Comparison of ENCODE assay signal across 29 mouse cellular contexts in the genomic region with DNA sequence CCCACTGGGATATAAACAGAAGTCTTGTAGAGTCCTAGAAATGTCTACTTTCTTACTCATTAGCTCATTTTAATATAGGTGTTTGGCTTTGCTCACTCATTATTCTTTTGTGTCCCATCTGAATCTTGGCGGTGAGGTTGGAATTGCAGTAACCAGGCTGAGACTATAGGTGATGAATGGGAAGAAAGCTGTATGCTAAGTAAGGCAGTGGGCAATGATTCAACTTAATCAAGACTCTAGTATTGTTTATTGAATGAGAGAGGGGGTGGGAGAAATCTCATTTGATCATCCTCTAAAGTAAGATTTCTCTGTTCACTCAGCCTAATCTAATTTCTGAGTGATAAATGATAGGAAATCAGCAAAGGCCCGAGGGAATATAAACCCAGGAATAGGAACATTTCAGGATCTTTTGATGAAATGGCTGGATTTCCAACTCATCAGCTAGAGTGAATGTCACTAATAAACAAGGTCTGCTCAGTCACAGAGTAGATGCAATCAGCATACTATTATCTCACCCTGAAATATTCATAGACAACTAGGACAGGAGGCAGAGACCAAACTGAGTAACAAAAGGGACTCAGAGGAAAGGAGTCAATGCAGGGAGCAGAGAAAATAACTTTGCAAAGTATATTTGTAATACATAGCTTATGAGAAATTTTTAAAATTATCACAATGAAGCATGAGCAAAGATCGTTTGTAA.
DNase-seq lines count a peak whose midpoint lies in the region; ATAC-seq and TF ChIP-seq lines count a peak whose summit lies in the region.
"Had no signal": no experiment of that assay in that cellular context is flagged by ENCODE, and none has a peak within 500 bp of the region (broad histone marks: within the 10 kb centered on the region; RNA-seq: fewer than 3 reads in every experiment).

No protein-coding gene starts in this region.

- no peaks in the 10 kb centered on the region for H3K9me3 ChIP-seq in hindbrain, embryonic 13.5 days
- no peaks in the 10 kb centered on the region for H3K9me3 ChIP-seq in hindbrain, postnatal 0 days (ENCODE audit: low read length)
- H3K9me3 ChIP-seq in neural tube, embryonic 12.5 days = no peaks in the 10 kb centered on the region
- no peaks in the 10 kb centered on the region for H3K9me3 ChIP-seq in neural tube, embryonic 15.5 days (replicated peaks)
- no peaks in the 10 kb centered on the region for H3K9me3 ChIP-seq in forebrain, embryonic 16.5 days (ENCODE audit: control insufficient read depth, low read length)
- H3K9me3 ChIP-seq: heart, embryonic 10.5 days; heart, embryonic 15.5 days; limb, embryonic 10.5 days; limb, embryonic 15.5 days; liver, embryonic 13.5 days; megakaryocyte, embryonic 14.5 days had no signal

- H3K36me3 ChIP-seq in hindbrain, embryonic 13.5 days = no peaks in the 10 kb centered on the region
- no peaks in the 10 kb centered on the region for H3K36me3 ChIP-seq in hindbrain, postnatal 0 days (ENCODE audit: insufficient read depth, low read length)
- no peaks in the 10 kb centered on the region for H3K36me3 ChIP-seq in neural tube, embryonic 12.5 days
- H3K36me3 ChIP-seq in neural tube, embryonic 15.5 days = no peaks in the 10 kb centered on the region
- no peaks in the 10 kb centered on the region for H3K36me3 ChIP-seq in forebrain, embryonic 16.5 days (ENCODE audit: control insufficient read depth, insufficient read depth)
- H3K36me3 ChIP-seq: heart, embryonic 10.5 days; heart, embryonic 15.5 days; limb, embryonic 10.5 days; limb, embryonic 15.5 days; liver, embryonic 13.5 days had no signal

- no peaks in the 10 kb centered on the region; the same call in 1 of the 2 replicates for H3K4me1 ChIP-seq in hindbrain, embryonic 13.5 days (replicated peaks)
- no peaks in the 10 kb centered on the region for H3K4me1 ChIP-seq in hindbrain, postnatal 0 days (ENCODE audit: insufficient read depth, low read length)
- H3K4me1 ChIP-seq in neural tube, embryonic 12.5 days = no peaks in the 10 kb centered on the region
- H3K4me1 ChIP-seq in neural tube, embryonic 15.5 days = no peaks in the 10 kb centered on the region
- no peaks in the 10 kb centered on the region for H3K4me1 ChIP-seq in forebrain, embryonic 16.5 days (replicated peaks; ENCODE audit: control insufficient read depth, insufficient read depth, low read length)
- H3K4me1 ChIP-seq: heart, embryonic 10.5 days; heart, embryonic 15.5 days; limb, embryonic 10.5 days; limb, embryonic 15.5 days; liver, embryonic 13.5 days; megakaryocyte, embryonic 14.5 days had no signal

- H3K27ac ChIP-seq in hindbrain, embryonic 13.5 days = no peak overlapping the region
- H3K27ac ChIP-seq in hindbrain, postnatal 0 days = no peak overlapping the region
- no peak overlapping the region for H3K27ac ChIP-seq in neural tube, embryonic 12.5 days
- no peak overlapping the region for H3K27ac ChIP-seq in neural tube, embryonic 15.5 days (replicated peaks)
- H3K27ac ChIP-seq in forebrain, embryonic 16.5 days (ENCODE audit: low read length) = no peak overlapping the region
- H3K27ac ChIP-seq: heart, embryonic 10.5 days; heart, embryonic 15.5 days; limb, embryonic 10.5 days; limb, embryonic 15.5 days; liver, embryonic 13.5 days had no signal

- no peak for DNase-seq in hindbrain, postnatal 0 days (ENCODE audit: low spot score)
- DNase-seq in testis, postnatal 14 days (ENCODE audit: low spot score) = no peak
- DNase-seq: adrenal gland, adult 2 months; adrenal gland, postnatal 36 days; B cell, adult 2 months; cerebellum, adult 2 months; cerebellum, postnatal 14 days; gastrocnemius, postnatal 14 days; heart, adult 11 months; kidney, adult 8-10 months; kidney, postnatal 10 days; layer of hippocampus, postnatal 36 days; liver, embryonic 13.5 days; lung, adult 18-20 months; lung, postnatal 4 days had no signal

- WGBS in hindbrain, embryonic 13.5 days = 51% methylated on average over 3 of the region's 3 CpGs
- 57% methylated on average over 3 of the region's 3 CpGs for WGBS in hindbrain, postnatal 0 days
- 60% methylated on average over 3 of the region's 3 CpGs for WGBS in neural tube, embryonic 12.5 days
- 55% methylated on average over 3 of the region's 3 CpGs for WGBS in neural tube, embryonic 15.5 days
- WGBS in forebrain, embryonic 16.5 days = 38% methylated on average over 3 of the region's 3 CpGs

- H3K4me2 ChIP-seq in hindbrain, embryonic 13.5 days = no peak overlapping the region
- H3K4me2 ChIP-seq in hindbrain, postnatal 0 days (ENCODE audit: low read depth, low read length) = no peak overlapping the region
- H3K4me2 ChIP-seq in neural tube, embryonic 12.5 days (replicated peaks) = no peak overlapping the region
- H3K4me2 ChIP-seq in neural tube, embryonic 15.5 days = no peak overlapping the region
- no peak overlapping the region for H3K4me2 ChIP-seq in forebrain, embryonic 16.5 days (ENCODE audit: low read length)
- H3K4me2 ChIP-seq: heart, embryonic 15.5 days; limb, embryonic 15.5 days; liver, embryonic 13.5 days had no signal

- H3K4me3 ChIP-seq in hindbrain, embryonic 13.5 days = no peak overlapping the region
- no peak overlapping the region for H3K4me3 ChIP-seq in hindbrain, postnatal 0 days (ENCODE audit: low read length)
- no peak overlapping the region for H3K4me3 ChIP-seq in neural tube, embryonic 12.5 days
- no peak overlapping the region for H3K4me3 ChIP-seq in neural tube, embryonic 15.5 days (replicated peaks)
- no peak overlapping the region for H3K4me3 ChIP-seq in forebrain, embryonic 16.5 days (replicated peaks; ENCODE audit: low read length)
- H3K4me3 ChIP-seq: erythroblast, embryonic 14.5 days; heart, embryonic 10.5 days; heart, embryonic 15.5 days; limb, embryonic 10.5 days; limb, embryonic 15.5 days; liver, embryonic 13.5 days; megakaryocyte, embryonic 14.5 days had no signal

- peak; percentile 65 for ATAC-seq in hindbrain, embryonic 13.5 days (ENCODE audit: low FRiP score)
- no peak for ATAC-seq in hindbrain, postnatal 0 days
- peak; percentile 75 for ATAC-seq in neural tube, embryonic 12.5 days (ENCODE audit: low FRiP score, low read depth)
- no peak for ATAC-seq in neural tube, embryonic 15.5 days (ENCODE audit: low FRiP score)
- peak; percentile 66 for ATAC-seq in forebrain, embryonic 16.5 days
- ATAC-seq: activated CD4-positive, CD25-positive, alpha-beta regulatory T cell, adult 4 months; intestine, embryonic 16.5 days; lung, postnatal 0 days had no signal

- no peaks in the 10 kb centered on the region for H3K27me3 ChIP-seq in hindbrain, embryonic 13.5 days
- no peaks in the 10 kb centered on the region for H3K27me3 ChIP-seq in hindbrain, postnatal 0 days (ENCODE audit: insufficient read depth, low read length)
- no peaks in the 10 kb centered on the region for H3K27me3 ChIP-seq in neural tube, embryonic 12.5 days (replicated peaks)
- no peaks in the 10 kb centered on the region for H3K27me3 ChIP-seq in neural tube, embryonic 15.5 days (replicated peaks)
- H3K27me3 ChIP-seq in forebrain, embryonic 16.5 days (replicated peaks; ENCODE audit: control insufficient read depth, insufficient read depth, low read length) = no peaks in the 10 kb centered on the region
- H3K27me3 ChIP-seq: CH12.LX; heart, embryonic 15.5 days; limb, embryonic 15.5 days; liver, embryonic 13.5 days; megakaryocyte, embryonic 14.5 days had no signal

- no peak for TF ChIP-seq CTCF in hindbrain, postnatal 0 days (IDR thresholded peaks at IDR 0.05; ENCODE audit: low read depth)

- H3K9ac ChIP-seq in hindbrain, embryonic 13.5 days = no peak overlapping the region
- H3K9ac ChIP-seq in hindbrain, postnatal 0 days (replicated peaks; ENCODE audit: low read length) = no peak overlapping the region
- no peak overlapping the region for H3K9ac ChIP-seq in neural tube, embryonic 12.5 days
- no peak overlapping the region for H3K9ac ChIP-seq in neural tube, embryonic 15.5 days (replicated peaks)
- H3K9ac ChIP-seq in forebrain, embryonic 16.5 days (replicated peaks; ENCODE audit: low read depth, low read length) = no peak overlapping the region
- H3K9ac ChIP-seq: heart, embryonic 15.5 days; limb, embryonic 15.5 days; liver, embryonic 13.5 days had no signal

Comparison
In these comparisons a context has a peak if more than half of its experiments do, and no peak if none do; other contexts are left out.
1. ATAC-seq: peak in hindbrain, embryonic 13.5 days (single experiment), neural tube, embryonic 12.5 days (single experiment) and forebrain, embryonic 16.5 days (single experiment); none in hindbrain, postnatal 0 days (single experiment) and neural tube, embryonic 15.5 days (single experiment).